Mouse (Mus musculus) liver, embryonic 11.5 days (tissue): Measurements from ENCODE around the gene Gm10600. TPM values are rescaled to one million over a fixed set of nuclear protein-coding genes. Genes with fewer than 3 reads are reported as not detected.
"Not testable (repeated sequence)": the region's sequence is repeated elsewhere in the genome, so short reads cannot be mapped to it uniquely, and the experiment has no call there.

Experiments
- ATAC-seq: fragments of 200-750 bp; cut with Nextera tagmentation; replicated peaks from 2 replicates; pipeline ENCODE4 v1.8.0; 2017; ENCODE audit warnings: moderate number of reproducible peaks, mild to moderate bottlenecking, moderate TSS enrichment, moderate library complexity; ENCODE audit not compliant: low FRiP score
- DNase-seq: peaks from one replicate; pipeline ENCODE4 v3.0.0-alpha.2; 2017; ENCODE audit warnings: low spot score
- H3K27ac ChIP-seq: fragments of 300-500 bp; sonication (generic); 2 replicates; pipeline ENCODE4 v1.5.1; 2014; ENCODE audit warnings: mild to moderate bottlenecking, low read depth, low read length, control low read depth
- H3K27me3 ChIP-seq: fragments of 300-500 bp; sonication (generic); replicated peaks from 2 replicates; pipeline ENCODE4 v1.6.1; 2014; ENCODE audit warnings: low read length, mixed read lengths; ENCODE audit not compliant: control insufficient read depth, insufficient read depth
- H3K36me3 ChIP-seq: fragments of 300-500 bp; sonication (generic); 2 replicates; pipeline ENCODE4 v1.6.1; 2014; ENCODE audit warnings: mild to moderate bottlenecking, low read length, moderate library complexity, mixed read lengths; ENCODE audit not compliant: control insufficient read depth, insufficient read depth
- H3K4me1 ChIP-seq: fragments of 300-500 bp; sonication (generic); replicated peaks from 2 replicates; pipeline ENCODE4 v1.6.1; 2014; ENCODE audit warnings: low read length, mixed read lengths; ENCODE audit not compliant: control insufficient read depth, insufficient read depth
- H3K4me2 ChIP-seq: fragments of 300-500 bp; sonication (generic); 2 replicates; pipeline ENCODE4 v1.6.1; 2014; ENCODE audit warnings: mild to moderate bottlenecking, control low read depth, moderate library complexity
- H3K4me3 ChIP-seq: fragments of 300-500 bp; sonication (generic); 2 replicates; pipeline ENCODE4 v1.5.1; 2014; ENCODE audit warnings: low read depth, low read length, control low read depth
- H3K9ac ChIP-seq: fragments of 300-500 bp; sonication (generic); 2 replicates; pipeline ENCODE4 v1.6.1; 2014; ENCODE audit warnings: low read depth, low read length, control low read depth
- H3K9me3 ChIP-seq: fragments of 300-500 bp; sonication (generic); 2 replicates; pipeline ENCODE4 v1.6.1; 2016; ENCODE audit warnings: low read length, inconsistent platforms, mixed read lengths; ENCODE audit not compliant: control insufficient read depth
- WGBS: fragments of 180-500 bp; shearing (Covaris S2); extraction: QIAGEN DNeasy Blood & Tissue Kit; methylation state at CpG from one replicate; pipeline ENCODE4 v1.1.7; 2014; 5-methylcytosine and 5-hydroxymethylcytosine counted together
- polyA plus RNA-seq: library from polyadenylated mRNA; unstranded; fragments of >200 nt; fragmentation: Nextera tagmentation; extraction: Ambion mirVana; gene quantifications from 2 replicates; pipeline ENCODE4 v1.2.1, GENCODE M21; 2014

Gene Gm10600
- not detected in 2 replicates for polyA plus RNA-seq

DNA sequence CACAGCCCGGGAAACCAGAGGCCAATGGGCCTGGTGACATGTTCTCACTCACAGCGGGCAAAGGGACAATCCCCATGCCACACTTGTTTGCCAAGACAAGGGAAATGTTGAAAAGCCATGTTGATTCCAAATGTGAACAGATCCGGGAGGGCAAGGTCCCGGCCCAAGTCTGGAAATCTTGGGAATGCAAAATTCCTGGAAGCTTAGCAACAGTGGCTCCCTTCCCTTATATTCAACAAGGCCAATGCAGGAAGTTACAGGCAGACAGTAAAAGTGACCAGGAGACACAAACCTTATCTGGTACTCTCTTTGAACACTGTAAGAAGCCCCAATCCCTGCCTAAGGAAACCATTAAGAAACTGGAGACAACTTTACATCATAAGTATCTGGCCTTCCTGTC is at the start of gene Gm10600:
Gene Gm10600, plus strand, starts transcription at position 301 of the 400 bp plus-strand sequence.
- H3K36me3 ChIP-seq, H3K4me1 ChIP-seq, DNase-seq, ATAC-seq, H3K27me3 ChIP-seq, H3K4me2 ChIP-seq, H3K4me3 ChIP-seq, H3K9me3 ChIP-seq, H3K27ac ChIP-seq, H3K9ac ChIP-seq: not testable (repeated sequence)
- no CpG with 5 or more reads among the region's 4 CpGs for whole genome bisulfite sequencing

DNA sequence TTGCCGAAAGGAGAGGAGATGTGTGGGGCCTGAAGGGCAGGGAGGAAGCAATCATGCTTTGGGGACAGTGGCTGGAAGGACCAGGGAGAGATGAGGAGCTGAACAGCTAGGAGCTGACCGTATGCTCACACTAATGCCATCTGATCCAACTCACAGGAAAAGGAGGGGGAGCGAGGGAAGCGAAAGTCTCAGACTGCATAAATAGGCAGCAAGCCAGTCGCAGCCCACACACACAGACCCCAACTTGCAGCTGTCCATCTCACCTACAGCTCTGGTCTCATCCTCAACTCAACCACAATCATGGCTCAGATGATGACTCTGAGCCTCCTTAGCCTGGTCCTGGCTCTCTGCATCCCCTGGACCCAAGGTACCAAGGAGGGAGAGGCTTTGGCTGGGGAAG is 15.0 kb downstream of the Gm10600 start, which contains the start of gene Ccl21b:
Gene Ccl21b, plus strand, starts transcription at position 301 of the 400 bp plus-strand sequence.
- not testable (repeated sequence) for H3K27me3 ChIP-seq, H3K4me1 ChIP-seq, ATAC-seq, H3K36me3 ChIP-seq, H3K9me3 ChIP-seq, DNase-seq, H3K9ac ChIP-seq, H3K4me2 ChIP-seq, H3K4me3 ChIP-seq, H3K27ac ChIP-seq
- no CpG with 5 or more reads among the region's 5 CpGs for WGBS

Other genes starting within 250 kb of the Gm10600 start
- gene Gm21093, start 205.9 kb upstream of the Gm10600 start, polyA plus RNA-seq: not detected in 2 replicates
- not detected in 2 replicates for gene Gm3893, start 149.4 kb upstream of the Gm10600 start, polyA plus RNA-seq
- gene Gm13304, start 125.8 kb upstream of the Gm10600 start, polyA plus RNA-seq: not detected in 2 replicates
- not detected in 2 replicates for gene Gm13306, start 87.2 kb upstream of the Gm10600 start, polyA plus RNA-seq
- 0.33 and 0.42 TPM in 2 replicates for gene Gm13305, start 72.0 kb upstream of the Gm10600 start, polyA plus RNA-seq
- not detected in 2 replicates for gene Ccl21b, start 15.1 kb downstream of the Gm10600 start, polyA plus RNA-seq
- gene Gm21953, start 53.6 kb downstream of the Gm10600 start, polyA plus RNA-seq: not detected in 2 replicates
- not detected in 2 replicates for gene Fam205a3, start 77.7 kb downstream of the Gm10600 start, polyA plus RNA-seq
- not detected in 2 replicates for gene Gm21586, start 198.7 kb downstream of the Gm10600 start, polyA plus RNA-seq
- not detected in 2 replicates for gene Gm2163, start 226.1 kb downstream of the Gm10600 start, polyA plus RNA-seq